ENCODE assay signal across 17 mouse cellular contexts in genomic region chr16:44035221-44035620, GRCm38 (mm10). TPM values are rescaled to one million over a fixed set of nuclear protein-coding genes. Genes with fewer than 3 reads are reported as not detected.
"Had no signal": no experiment of that assay in that cellular context is flagged by ENCODE, and none has a peak within 500 bp of the region (broad histone marks: within the 10 kb centered on the region; RNA-seq: fewer than 3 reads in every experiment).

No protein-coding gene starts in this region.

- H3K4me1 ChIP-seq: midbrain, embryonic 10.5 days; midbrain, embryonic 12.5 days; neural tube, embryonic 13.5 days; neural tube, embryonic 15.5 days had no signal

- H3K4me2 ChIP-seq: lung, embryonic 14.5 days; midbrain, embryonic 12.5 days; neural tube, embryonic 13.5 days; neural tube, embryonic 15.5 days had no signal

- H3K4me3 ChIP-seq: midbrain, embryonic 10.5 days; midbrain, embryonic 12.5 days; myocyte; neural tube, embryonic 13.5 days; neural tube, embryonic 15.5 days had no signal

- H3K9ac ChIP-seq: liver, embryonic 14.5 days; lung, embryonic 14.5 days; midbrain, embryonic 12.5 days; neural tube, embryonic 13.5 days; neural tube, embryonic 15.5 days had no signal

- H3K9me3 ChIP-seq: neural tube, embryonic 13.5 days had no signal

- H3K27ac ChIP-seq: liver, embryonic 14.5 days; midbrain, embryonic 10.5 days; midbrain, embryonic 12.5 days; neural tube, embryonic 13.5 days; neural tube, embryonic 15.5 days had no signal

- DNase-seq: lung, adult 18-20 months; lung, embryonic 14.5 days; lung, postnatal 10 days; lung, postnatal 4 days; midbrain, embryonic 14.5 days; retina, postnatal 1 day; right cerebral cortex, adult 18-20 months; right cerebral cortex, postnatal 25 days; right cerebral cortex, postnatal 4 days; spleen, adult 18-20 months had no signal

- H3K36me3 ChIP-seq: midbrain, embryonic 10.5 days; midbrain, embryonic 12.5 days; neural tube, embryonic 13.5 days; neural tube, embryonic 15.5 days had no signal

- ATAC-seq: midbrain, embryonic 16.5 days had no signal

- H3K27me3 ChIP-seq: midbrain, embryonic 12.5 days; neural tube, embryonic 13.5 days; neural tube, embryonic 15.5 days had no signal

RNA-seq across cellular contexts. Expression of gene Zdhhc23, which starts 55.6 kb away (rescaled TPM):
- polyA plus RNA-seq: myocyte had no signal
